Mouse (Mus musculus) ES-E14 (cell line): ENCODE data around the gene Uvrag.

Experiments used
- CHD2 ChIP-seq: IDR thresholded peaks from 2 replicates; pipeline ENCODE4 v1.6.1; 2014; ENCODE audit warnings: mild to moderate bottlenecking, low read depth, low read length, inconsistent platforms
- HCFC1 ChIP-seq: IDR thresholded peaks from 2 replicates; pipeline ENCODE4 v1.6.1; 2012; ENCODE audit warnings: low read length, inconsistent platforms, borderline replicate concordance; ENCODE audit not compliant: insufficient read depth
- MAFK ChIP-seq: IDR thresholded peaks from 2 replicates; pipeline ENCODE4 v1.6.1; 2014; ENCODE audit warnings: mild to moderate bottlenecking, low read depth, low read length, inconsistent platforms; ENCODE audit not compliant: insufficient read depth
- ZC3H11A ChIP-seq: IDR thresholded peaks from 2 replicates; pipeline ENCODE4 v1.6.1; 2012; ENCODE audit warnings: low read depth, mild to moderate bottlenecking, inconsistent platforms, low read length, borderline replicate concordance
- ZNF384 ChIP-seq: IDR thresholded peaks from 2 replicates; pipeline ENCODE4 v1.6.1; 2012; ENCODE audit warnings: low read depth, low read length, inconsistent platforms

DNA sequence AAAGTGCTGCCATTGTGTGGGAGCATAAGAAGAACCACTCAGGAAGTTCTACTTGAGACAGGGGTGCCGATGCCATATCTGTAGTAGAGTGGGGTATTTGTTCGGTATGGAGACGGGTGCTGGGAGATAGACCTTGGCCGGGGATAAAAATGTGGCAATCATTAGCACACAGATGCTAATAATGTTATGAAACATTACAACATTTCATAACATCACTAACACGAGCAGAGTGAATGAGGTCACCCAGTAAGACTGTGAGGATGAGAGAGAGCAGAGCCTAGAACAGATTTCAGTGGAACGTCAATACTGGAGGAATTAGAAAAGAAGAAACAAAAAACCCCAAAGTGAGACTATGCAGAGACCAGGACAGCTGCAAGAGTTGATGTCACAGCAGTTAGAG lies 116.2 kb downstream of the Uvrag start:
- TF ChIP-seq CHD2 (no peak), ZNF384 (no peak), ZC3H11A (no peak), MAFK (no peak), HCFC1 (no peak)
